Mouse (Mus musculus) spleen, adult 2 months (tissue): ENCODE measurements at regions not wholly inside any gene's neighbourhood (a gene's known extent, or its start where the extent isn't known, plus 50 kb on each side); places are given as distances from the start of the nearest gene placed in this dataset.

Experiments used
- CTCF ChIP-seq: fragments of 200-500 bp; IDR thresholded peaks from 2 replicates; pipeline ENCODE4 v1.5.1; 2011; ENCODE audit warnings: mild to moderate bottlenecking, inconsistent platforms; ENCODE audit not compliant: insufficient read depth, insufficient read length, insufficient replicate concordance; ENCODE audit errors: extremely low read depth
- POLR2A ChIP-seq: fragments of 200-500 bp; IDR thresholded peaks from 2 replicates; pipeline ENCODE4 v1.6.1; 2011; ENCODE audit warnings: low read depth, low read length, inconsistent platforms

- TF ChIP-seq POLR2A, result no peak
- no peak for TF ChIP-seq CTCF
Observed at GRCm38 (mm10) chr7:129978576-129978975, 386.9 kb downstream of the Wdr11 start.
